Mouse (Mus musculus) heart, postnatal 25 days (tissue): ENCODE data around the gene Cxcr4. TPM values are rescaled to one million over a fixed set of nuclear protein-coding genes. Genes with fewer than 3 reads are reported as not detected.

ENCODE experiments used
- DNase-seq: peaks from one replicate; pipeline ENCODE4 v3.0.0; 2022; ENCODE audit warnings: low spot score
- intact Hi-C: fragments of 180-260 bp; cut with DNase I; formaldehyde crosslinking; loops from one replicate; pipeline ENCODE4 v1.15.1; 2025
- total RNA-seq, 2 experiments: library from RNA; stranded (reverse); gene quantifications; 2 replicates each; pipeline ENCODE4 v1.2.3; 2021

The Cxcr4 gene
- total RNA-seq, 2 experiments from 2014 or later, result 10.0 to 11.2 TPM

GRCm38 (mm10) chr1:128583279-128583872, 8.7 kb downstream of the Cxcr4 start:
- intact Hi-C loops, result no loop called here
- DNase-seq, result no peak

DNA sequence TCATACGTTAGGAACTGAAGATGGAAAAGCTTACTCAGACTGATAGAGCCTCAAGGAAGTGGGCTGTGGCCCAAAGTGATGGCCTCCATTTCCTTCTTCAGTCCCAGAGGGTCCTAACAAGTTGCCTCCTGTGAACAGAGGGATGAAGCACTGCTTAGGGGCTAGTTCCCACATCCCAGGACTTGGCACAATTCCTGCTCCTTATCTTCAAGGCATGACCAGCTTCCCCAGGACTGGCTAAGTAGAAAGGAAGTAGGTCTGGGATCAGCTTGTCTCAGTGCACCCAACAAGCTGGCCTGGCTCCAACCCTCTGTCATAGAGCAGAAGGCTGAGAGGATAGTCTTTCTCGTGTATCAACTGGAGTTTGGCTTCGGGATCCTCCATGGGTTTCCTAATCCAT, 11.8 kb downstream of the Cxcr4 start:
- intact Hi-C loops, result no loop called here
- DNase-seq, result no peak

DNA sequence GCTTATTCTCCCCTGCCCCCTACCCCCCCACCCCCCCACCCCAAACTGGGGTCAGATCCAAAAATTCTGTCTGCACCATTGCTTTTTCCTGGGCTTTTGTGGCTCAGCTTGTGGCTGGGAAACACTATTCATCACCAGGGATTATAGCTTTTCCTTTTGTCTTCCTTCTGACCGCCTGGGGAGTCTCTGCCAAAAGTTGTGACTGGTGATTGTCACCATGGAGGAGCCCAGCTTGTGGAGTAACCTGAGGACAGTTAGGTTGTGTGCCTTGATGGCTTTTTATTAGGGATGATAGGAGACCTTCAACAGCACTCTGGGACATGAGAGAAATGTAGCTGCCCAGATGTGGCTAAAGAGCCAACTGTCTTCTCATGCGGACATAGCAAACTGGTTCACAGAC, 13.6 kb downstream of the Cxcr4 start:
- no peak for DNase-seq
- intact Hi-C loops, result no loop called here

DNA sequence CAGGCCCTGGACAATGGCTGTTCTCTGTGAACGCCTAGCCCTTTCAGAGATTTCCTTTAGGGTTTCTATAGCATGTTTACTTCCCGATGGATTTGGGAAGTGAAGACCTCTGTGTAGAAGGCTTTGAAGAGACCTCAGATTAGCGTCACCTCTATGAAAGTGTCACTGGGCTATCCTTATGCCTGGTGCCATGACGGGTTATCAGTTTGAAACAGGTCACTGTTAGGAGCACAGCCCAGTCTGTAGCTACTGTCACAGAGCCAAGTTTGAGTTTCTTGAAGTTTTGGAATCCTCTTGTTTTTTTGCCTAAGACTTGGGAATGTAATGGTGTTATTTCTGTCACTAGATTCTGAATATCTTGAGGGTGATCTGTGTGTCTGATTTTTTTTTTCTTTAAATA, 17.0 kb downstream of the Cxcr4 start:
- DNase-seq, result no peak

GRCm38 (mm10) chr1:128571033-128571432, 21.1 kb downstream of the Cxcr4 start:
- intact Hi-C loops, result no loop called here
- no peak for DNase-seq

More for the DNA sequence above, 17.0 kb downstream of the Cxcr4 start:
- intact Hi-C loops, result no loop called here

DNA sequence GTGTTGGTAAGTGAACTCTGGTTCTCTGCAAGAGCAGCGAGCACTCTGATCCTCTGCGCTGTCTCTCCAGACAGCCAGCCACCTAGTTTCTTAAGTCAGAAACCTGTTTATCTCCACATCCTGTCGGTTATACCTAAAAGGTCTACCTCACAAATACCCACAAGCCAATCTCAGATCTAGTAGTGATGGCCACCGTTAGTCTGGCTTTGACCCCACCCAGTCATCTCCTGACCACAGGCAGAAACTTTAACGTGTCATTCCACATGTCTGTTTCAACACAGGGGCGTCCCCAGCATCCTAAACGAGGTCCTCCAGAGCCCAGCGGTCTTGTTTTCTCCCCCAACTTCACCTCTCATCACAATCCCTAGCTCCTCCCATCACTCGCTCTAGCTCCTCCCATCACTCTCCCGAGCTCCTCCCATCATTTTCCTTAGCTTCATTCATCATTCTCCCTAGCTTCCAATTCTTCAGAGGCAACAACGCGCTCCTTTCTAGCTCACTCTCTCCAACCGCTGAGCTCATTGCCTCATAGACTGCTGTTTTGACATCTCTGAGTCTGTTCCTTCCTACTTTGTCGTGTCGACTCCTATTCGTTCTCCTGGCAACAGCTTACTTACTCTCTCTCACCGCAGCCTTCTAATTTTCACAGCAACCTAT, 22.0 kb downstream of the Cxcr4 start:
- intact Hi-C loops, result no loop called here
- DNase-seq, result no peak

GRCm38 (mm10) chr1:128567224-128568197, 24.6 kb downstream of the Cxcr4 start:
- intact Hi-C loops, result no loop called here
- DNase-seq, result no peak

GRCm38 (mm10) chr1:128563905-128564304, 28.2 kb downstream of the Cxcr4 start:
- intact Hi-C loops, result no loop called here
- DNase-seq, result no peak

- DNase-seq, result no peak
- intact Hi-C loops, result no loop called here
Observed at GRCm38 (mm10) chr1:128561325-128561874, 30.7 kb downstream of the Cxcr4 start.

- intact Hi-C loops, result no loop called here
Observed at GRCm38 (mm10) chr1:128560452-128561324, 31.4 kb downstream of the Cxcr4 start.

DNA sequence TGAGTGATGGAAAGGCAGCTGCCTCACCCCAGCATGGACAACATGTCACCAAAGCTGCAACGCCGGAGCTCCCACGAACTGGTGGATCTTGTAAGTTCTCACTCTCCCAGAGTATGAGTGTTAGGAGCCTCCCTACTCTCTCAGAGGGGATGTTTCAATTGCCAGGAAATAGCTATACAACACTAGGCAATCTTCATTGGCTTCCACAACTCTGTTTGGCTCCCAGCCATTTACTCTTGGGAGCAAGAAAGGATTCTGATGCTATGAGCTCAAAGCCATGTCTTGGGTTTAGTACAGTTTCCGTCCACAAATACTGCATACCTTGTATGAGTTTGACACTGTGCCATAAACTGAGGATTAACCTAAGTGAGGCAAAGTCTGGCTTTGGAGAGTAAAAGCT, 34.1 kb downstream of the Cxcr4 start:
- DNase-seq, result no peak

More at GRCm38 (mm10) chr1:128560452-128561324, 31.4 kb downstream of the Cxcr4 start:
- no peak for DNase-seq

DNA sequence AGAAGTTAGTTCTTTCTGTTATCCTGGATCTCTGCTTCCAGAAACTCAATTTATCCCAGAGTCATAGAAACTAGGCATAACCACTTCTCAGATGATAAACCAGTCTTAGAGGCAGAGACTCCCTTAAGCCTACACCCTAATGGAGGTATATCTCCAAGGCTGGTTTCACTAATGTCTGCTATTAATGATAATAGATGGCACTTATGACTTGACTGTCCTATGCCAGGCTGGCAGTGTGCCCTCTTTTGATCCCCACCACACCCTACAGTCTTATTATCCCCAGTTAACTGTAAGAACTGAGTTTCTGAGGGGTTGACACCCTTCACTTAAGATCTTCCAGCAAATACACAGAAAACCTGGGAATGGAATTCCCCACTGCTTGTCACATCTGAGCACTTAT, 39.5 kb downstream of the Cxcr4 start:
- no peak for DNase-seq
- intact Hi-C loops, result no loop called here

More for the DNA sequence above, 34.1 kb downstream of the Cxcr4 start:
- intact Hi-C loops, result no loop called here

DNA sequence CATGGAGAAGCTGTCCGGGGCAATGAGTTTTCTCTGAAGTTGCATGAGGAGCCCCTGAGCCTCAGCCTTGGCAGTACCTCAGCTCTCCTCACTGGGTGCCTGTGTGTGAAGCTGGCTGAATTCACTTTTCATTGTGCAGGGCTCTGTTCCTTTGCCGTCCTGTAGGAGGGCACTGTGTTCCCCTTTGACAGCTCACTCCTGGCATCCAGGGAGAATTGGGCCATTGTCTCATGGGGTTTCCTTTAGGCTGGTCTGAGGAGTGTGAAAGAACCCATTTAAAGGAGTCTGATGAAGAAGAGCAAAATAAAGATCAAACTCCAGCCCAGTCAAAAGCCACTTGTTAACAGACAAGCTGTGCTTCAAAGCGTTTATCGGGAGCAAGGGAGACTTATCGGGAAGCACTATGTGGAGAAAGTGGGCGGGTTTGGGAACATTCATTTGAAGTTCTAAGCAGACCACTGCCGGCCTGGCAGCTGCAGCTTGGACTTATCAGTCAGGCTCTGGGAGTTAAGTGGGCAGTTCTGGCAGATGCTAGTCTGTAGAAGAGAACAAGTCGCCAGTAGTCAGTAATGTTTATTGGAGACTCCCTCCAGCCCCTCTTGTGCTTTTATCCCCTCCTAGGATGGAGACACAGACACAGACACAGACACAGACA, 40.2 kb downstream of the Cxcr4 start:
- intact Hi-C loops, result no loop called here
- no peak for DNase-seq

DNA sequence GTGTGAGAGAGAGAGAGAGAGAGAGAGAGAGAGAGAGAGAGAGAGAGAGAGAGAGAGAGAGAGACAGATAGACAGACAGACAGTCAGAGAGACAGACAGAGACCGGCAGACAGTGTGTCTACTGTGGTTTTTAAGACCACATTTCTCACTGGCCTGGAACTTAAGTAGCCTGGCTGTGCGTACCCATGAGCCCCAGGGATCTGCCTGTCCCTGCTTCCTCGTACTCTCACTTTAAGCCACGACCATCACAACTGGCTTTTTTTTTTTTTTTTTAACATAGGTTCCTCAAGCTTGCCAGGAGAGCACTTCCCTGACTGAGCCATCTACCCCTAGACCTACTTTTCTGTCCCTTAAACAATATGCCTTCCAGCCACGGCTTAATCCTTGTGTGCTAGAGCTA, 42.7 kb downstream of the Cxcr4 start:
- intact Hi-C loops, result no loop called here
- DNase-seq, result no peak

DNA sequence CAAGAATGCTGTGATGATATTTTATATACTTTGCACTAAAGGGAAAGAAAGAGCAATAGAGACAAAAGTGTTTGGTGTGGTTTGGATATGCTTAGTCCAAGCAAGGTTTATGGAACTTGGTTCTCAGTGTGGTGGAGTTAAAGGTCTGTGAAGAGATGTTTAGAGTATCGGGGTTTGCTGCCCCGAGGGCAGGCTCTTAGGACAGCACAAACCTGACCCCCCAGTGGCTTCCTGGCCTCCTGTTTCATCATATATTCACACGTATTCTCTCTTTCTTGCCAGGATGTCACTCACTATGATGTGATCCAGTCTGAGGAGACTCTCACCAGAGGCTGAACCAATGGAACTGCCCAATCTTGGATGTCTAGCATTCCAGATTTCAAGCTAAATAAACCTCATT, 43.1 kb downstream of the Cxcr4 start:
- DNase-seq, result no peak
- intact Hi-C loops, result no loop called here

DNA sequence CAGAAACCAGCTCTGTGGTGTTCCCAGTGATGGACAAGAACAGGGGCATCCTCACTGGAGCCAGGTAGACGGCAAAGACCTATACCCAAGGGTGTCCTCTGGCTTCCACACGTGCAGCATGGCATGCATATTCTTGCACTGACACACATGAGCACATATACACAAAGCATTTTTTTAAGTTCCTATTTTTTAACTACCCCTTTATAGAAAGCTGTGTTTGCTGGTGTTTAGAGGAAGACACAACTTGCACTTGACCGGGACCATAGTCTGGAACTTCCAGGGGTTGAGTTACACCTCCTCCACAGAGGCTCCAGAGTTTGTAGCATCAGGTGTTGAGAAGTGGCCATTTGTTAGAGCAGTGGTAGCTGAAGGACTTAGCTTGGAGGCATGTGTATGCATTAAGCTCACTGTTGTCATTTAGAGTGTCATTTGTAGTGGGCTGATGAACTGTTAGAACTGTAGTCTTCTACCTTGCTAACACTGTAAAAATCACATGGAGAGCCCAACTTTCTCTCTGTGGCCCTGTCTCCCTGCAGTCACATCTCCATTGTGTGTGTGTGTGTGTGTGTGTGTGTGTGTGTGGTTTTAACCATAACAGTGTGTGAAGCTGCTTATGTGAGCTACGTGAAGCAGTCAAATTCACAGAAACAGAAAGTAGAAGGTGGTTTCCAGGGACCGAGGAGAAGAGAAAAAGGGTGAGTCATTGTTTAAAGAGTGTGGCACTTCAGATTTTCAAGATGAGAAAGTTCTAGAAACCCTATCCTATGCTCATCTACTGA, 43.7 kb downstream of the Cxcr4 start:
- DNase-seq, result no peak
- intact Hi-C loops, result no loop called here

DNA sequence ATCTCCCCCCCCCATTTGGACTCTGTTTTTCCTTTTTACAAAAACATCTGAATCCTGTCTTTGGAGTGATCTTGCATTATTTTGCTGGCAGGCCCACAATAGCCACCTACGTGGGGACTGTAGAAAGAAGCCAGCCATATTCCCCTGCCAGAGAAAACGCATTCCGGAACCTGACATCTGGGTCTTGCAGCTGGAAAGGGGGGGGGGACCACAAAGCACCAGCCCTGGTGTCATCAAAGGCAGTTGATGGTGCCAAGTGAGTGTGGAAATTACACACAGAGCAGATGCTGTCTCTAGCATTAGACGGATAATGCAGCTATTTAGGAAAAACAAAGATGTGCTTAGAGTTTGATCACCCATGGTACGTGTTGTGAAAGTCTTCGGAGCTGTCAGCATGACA, 46.4 kb downstream of the Cxcr4 start:
- intact Hi-C loops, result no loop called here
- DNase-seq, result no peak

- no peak for DNase-seq
- intact Hi-C loops, result no loop called here
Observed at GRCm38 (mm10) chr1:128543137-128543536, 49.0 kb downstream of the Cxcr4 start.
